Mouse (Mus musculus) midbrain, embryonic 16.5 days (tissue): ENCODE results near the gene Slc4a3. TPM values are rescaled to one million over a fixed set of nuclear protein-coding genes. Genes with fewer than 3 reads are reported as not detected.

ENCODE experiments used
- ATAC-seq: fragments of 200-750 bp; cut with Nextera tagmentation; 2 replicates; pipeline ENCODE4 v1.8.0; 2017; ENCODE audit warnings: moderate TSS enrichment
- H3K27ac ChIP-seq: fragments of 300-500 bp; sonication (generic); 2 replicates; pipeline ENCODE4 v1.5.1; 2014; ENCODE audit warnings: mild to moderate bottlenecking, low read length, mixed read lengths
- H3K27me3 ChIP-seq: fragments of 300-500 bp; sonication (generic); 2 replicates; pipeline ENCODE4 v1.6.1; 2014; ENCODE audit warnings: low read depth, low read length, mixed read lengths; ENCODE audit not compliant: control insufficient read depth, insufficient read depth
- H3K36me3 ChIP-seq: fragments of 300-500 bp; sonication (generic); 2 replicates; pipeline ENCODE4 v1.6.1; 2014; ENCODE audit warnings: mild to moderate bottlenecking, low read length, moderate library complexity, mixed read lengths; ENCODE audit not compliant: control insufficient read depth, insufficient read depth
- H3K4me1 ChIP-seq: fragments of 300-500 bp; sonication (generic); 2 replicates; pipeline ENCODE4 v1.6.1; 2014; ENCODE audit warnings: mild to moderate bottlenecking, low read length, mixed read lengths; ENCODE audit not compliant: control insufficient read depth, insufficient read depth
- H3K4me2 ChIP-seq: fragments of 300-500 bp; sonication (generic); 2 replicates; pipeline ENCODE4 v1.6.1; 2014; ENCODE audit warnings: mild to moderate bottlenecking, low read length, mixed read lengths
- H3K4me3 ChIP-seq: fragments of 300-500 bp; sonication (generic); 2 replicates; pipeline ENCODE4 v1.5.1; 2014; ENCODE audit warnings: low read depth, mild to moderate bottlenecking, low read length, moderate library complexity, mixed read lengths
- H3K9ac ChIP-seq: fragments of 300-500 bp; sonication (generic); 2 replicates; pipeline ENCODE4 v1.6.1; 2014; ENCODE audit warnings: low read depth, low read length, mixed read lengths
- H3K9me3 ChIP-seq: fragments of 300-500 bp; sonication (generic); replicated peaks from 2 replicates; pipeline ENCODE4 v1.6.1; 2014; ENCODE audit warnings: mild to moderate bottlenecking, low read length, mixed read lengths; ENCODE audit not compliant: control insufficient read depth, poor library complexity, severe bottlenecking
- WGBS: fragments of 180-500 bp; shearing (Covaris S2); extraction: QIAGEN DNeasy Blood & Tissue Kit; methylation state at CpG from one replicate; pipeline ENCODE4 v1.1.7; 2014; 5-methylcytosine and 5-hydroxymethylcytosine counted together
- polyA plus RNA-seq: library from polyadenylated mRNA; unstranded; fragments of >200 nt; fragmentation: Nextera tagmentation; extraction: Ambion mirVana; gene quantifications from 2 replicates; pipeline ENCODE4 v1.2.1, GENCODE M21; 2015

The Slc4a3 gene
- polyA plus RNA-seq, 1 experiment from 2014 or later: 83.0 TPM

- no peaks in the 10 kb centered on the region for H3K27me3 ChIP-seq
- H3K4me3 ChIP-seq: no peak overlapping the region
- H3K27ac ChIP-seq: no peak overlapping the region
- no peak for ATAC-seq
- no peak overlapping the region for H3K4me2 ChIP-seq
- no peaks in the 10 kb centered on the region for H3K36me3 ChIP-seq
- H3K9me3 ChIP-seq: no peaks in the 10 kb centered on the region
- 93% methylated on average over 4 of the region's 4 CpGs for WGBS
- H3K4me1 ChIP-seq: peaks cover 11% of the 10 kb centered on the region
- H3K9ac ChIP-seq: no peak overlapping the region
Measured at GRCm38 (mm10) chr1:75518427-75518826, 27.6 kb upstream of the Slc4a3 start.

DNA sequence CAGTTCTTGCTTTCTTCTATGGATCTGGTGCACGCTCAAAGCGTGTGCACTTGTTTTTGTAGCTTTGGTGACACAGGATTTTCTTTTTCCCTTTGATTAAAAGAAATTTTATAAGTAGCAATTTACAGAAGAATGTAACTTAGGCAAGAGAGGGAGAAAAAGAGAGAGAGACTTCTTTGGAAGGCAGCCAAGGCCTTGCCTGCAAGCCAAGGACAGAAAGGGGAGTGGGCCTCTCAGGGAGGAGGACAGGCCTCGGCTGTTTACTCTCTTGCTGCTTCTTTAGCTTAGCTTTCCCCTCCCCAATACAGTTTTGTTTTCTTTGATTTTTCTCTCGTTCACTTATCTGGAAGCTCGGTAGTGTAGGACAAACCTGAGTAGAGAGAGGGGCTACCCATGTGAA is 26.5 kb upstream of the Slc4a3 start:
- ATAC-seq: no peak
- Histone ChIP-seq H3K27ac (no peak overlapping the region), H3K9me3 (no peaks in the 10 kb centered on the region), H3K36me3 (no peaks in the 10 kb centered on the region), H3K9ac (no peak overlapping the region), H3K4me3 (no peak overlapping the region), H3K4me1 (peaks cover 11% of the 10 kb centered on the region), H3K27me3 (no peaks in the 10 kb centered on the region), H3K4me2 (no peak overlapping the region)
- WGBS: 79% methylated on average over 5 of the region's 5 CpGs

DNA sequence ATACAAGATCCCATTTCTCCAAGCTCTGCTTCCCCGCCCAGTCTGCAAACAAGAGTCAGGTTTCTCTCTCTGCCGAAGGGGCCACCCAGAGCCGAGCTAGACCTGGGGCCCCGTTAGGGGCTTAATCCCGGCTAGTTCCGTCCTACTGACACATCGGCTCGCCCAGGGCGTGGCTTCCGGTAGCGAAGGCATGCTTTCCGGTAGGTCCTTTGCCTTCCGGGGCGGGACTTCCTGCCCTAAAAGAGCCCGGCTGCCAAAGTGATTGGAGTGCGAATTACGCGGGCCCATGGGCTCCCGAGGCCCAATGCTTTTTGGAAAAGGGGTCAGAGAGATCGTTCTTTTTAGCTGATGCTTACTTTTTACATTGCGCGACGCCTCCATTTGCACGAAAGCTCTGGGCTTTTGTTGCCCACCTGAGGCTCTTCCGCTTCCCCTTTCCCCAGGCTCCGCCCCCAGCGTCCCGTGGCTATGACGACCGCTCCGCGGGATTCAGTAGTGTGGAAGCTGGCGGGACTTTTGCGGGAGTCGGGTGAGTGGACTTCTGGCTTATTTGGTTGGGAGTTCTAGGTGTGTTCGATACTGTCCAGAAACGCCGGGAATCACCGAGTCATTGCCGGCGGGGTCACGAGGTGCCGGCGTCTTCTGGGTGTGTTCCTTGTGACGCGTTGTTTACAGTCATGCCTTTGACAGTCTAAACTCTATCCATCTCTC is 24.6 kb upstream of the Slc4a3 start, which contains the start of gene Stk11ip:
TSS of gene Stk11ip (plus strand) at position 209 of the 711 bp plus-strand sequence.
- Histone ChIP-seq H3K9ac (peak within 1 kb of the TSS; percentile 67), H3K36me3 (peaks cover 7% of the 10 kb centered on the region), H3K4me1 (peaks cover 11% of the 10 kb centered on the region), H3K9me3 (no peaks in the 10 kb centered on the region), H3K4me3 (peak within 1 kb of the TSS; percentile 74), H3K4me2 (peak within 1 kb of the TSS; percentile 65), H3K27ac (peak within 1 kb of the TSS; percentile 89), H3K27me3 (no peaks in the 10 kb centered on the region)
- whole genome bisulfite sequencing: 0% methylated on average over 46 of the region's 46 CpGs
- ATAC-seq: peak; percentile 97

- Histone ChIP-seq H3K4me2 (no peak overlapping the region), H3K4me3 (no peak overlapping the region), H3K9ac (0 out of 2 replicates have a peak overlapping the region, but pooled peaks have one; percentile 12), H3K27me3 (no peaks in the 10 kb centered on the region), H3K4me1 (peaks cover 11% of the 10 kb centered on the region), H3K9me3 (no peaks in the 10 kb centered on the region), H3K36me3 (peaks cover 23% of the 10 kb centered on the region), H3K27ac (no peak overlapping the region)
- no peak for ATAC-seq
- 96% methylated on average over 7 of the region's 7 CpGs for WGBS
Measured at GRCm38 (mm10) chr1:75524679-75525078, 21.4 kb upstream of the Slc4a3 start.

GRCm38 (mm10) chr1:75530546-75530945 is 15.5 kb upstream of the Slc4a3 start:
- no peak for ATAC-seq
- H3K9ac ChIP-seq: no peak overlapping the region
- no peaks in the 10 kb centered on the region for H3K27me3 ChIP-seq
- no peak overlapping the region for H3K4me3 ChIP-seq
- no peaks in the 10 kb centered on the region for H3K4me1 ChIP-seq
- 86% methylated on average over 4 of the region's 4 CpGs for WGBS
- H3K27ac ChIP-seq: no peak overlapping the region
- no peaks in the 10 kb centered on the region for H3K9me3 ChIP-seq
- H3K4me2 ChIP-seq: no peak overlapping the region
- H3K36me3 ChIP-seq: peaks cover 48% of the 10 kb centered on the region

DNA sequence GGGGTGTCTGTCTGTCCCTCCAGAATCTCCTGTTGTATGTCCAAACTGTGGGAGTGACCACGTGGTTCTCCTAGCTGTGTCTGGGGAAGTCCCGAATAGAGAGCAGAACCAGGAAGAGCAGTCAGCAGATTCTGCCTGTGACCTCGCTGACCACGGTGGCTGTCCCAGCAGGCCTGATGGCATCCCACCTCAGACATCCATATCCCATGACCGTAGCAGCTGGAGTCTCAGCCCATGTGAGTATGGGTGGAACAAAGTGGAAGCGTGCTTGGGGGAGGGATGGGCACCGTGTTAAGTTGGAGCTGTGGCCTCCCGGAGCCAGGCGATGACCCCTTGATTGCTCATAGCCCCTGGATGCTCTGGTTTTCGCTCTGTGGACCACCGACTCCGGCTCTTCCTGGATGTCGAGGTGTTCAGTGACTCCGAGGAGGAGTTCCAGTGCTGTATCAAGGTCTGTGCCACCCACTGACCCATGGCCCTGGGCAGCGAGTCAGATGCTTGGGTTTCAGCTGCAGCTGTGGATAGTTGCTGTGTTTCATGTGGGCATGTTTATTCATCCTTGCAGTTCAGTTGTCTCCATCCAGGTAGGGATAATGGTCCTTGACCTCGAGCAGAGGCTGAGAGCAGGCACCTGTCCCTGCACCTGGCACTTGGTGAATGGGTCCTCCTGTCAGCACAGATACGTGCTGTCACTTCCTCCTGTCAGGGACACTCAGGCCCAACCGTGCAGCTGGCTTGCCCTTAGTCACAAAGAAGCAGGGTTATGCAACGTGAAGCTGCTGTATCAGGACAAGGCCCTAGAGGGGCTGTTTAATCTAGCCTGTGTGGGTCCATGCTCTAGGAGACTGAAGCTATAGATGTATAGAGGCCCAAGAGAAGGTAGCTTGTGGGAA is 13.5 kb upstream of the Slc4a3 start:
- WGBS: 88% methylated on average over 19 of the region's 19 CpGs
- Histone ChIP-seq H3K4me1 (no peaks in the 10 kb centered on the region), H3K36me3 (peaks cover 42% of the 10 kb centered on the region; the same call in 1 of the 2 replicates), H3K27ac (no peak overlapping the region), H3K9me3 (no peaks in the 10 kb centered on the region), H3K4me3 (no peak overlapping the region), H3K9ac (no peak overlapping the region), H3K27me3 (no peaks in the 10 kb centered on the region), H3K4me2 (no peak overlapping the region)
- ATAC-seq: no peak

GRCm38 (mm10) chr1:75533325-75534252 is 12.5 kb upstream of the Slc4a3 start:
- peaks cover 42% of the 10 kb centered on the region; the same call in 1 of the 2 replicates for H3K36me3 ChIP-seq
- no peak overlapping the region for H3K27ac ChIP-seq
- no peak overlapping the region for H3K4me3 ChIP-seq
- H3K4me1 ChIP-seq: no peaks in the 10 kb centered on the region
- no peaks in the 10 kb centered on the region for H3K9me3 ChIP-seq
- 89% methylated on average over 19 of the region's 19 CpGs for WGBS
- H3K4me2 ChIP-seq: no peak overlapping the region
- H3K27me3 ChIP-seq: no peaks in the 10 kb centered on the region
- no peak overlapping the region for H3K9ac ChIP-seq
- no peak for ATAC-seq

GRCm38 (mm10) chr1:75537587-75537986 is 8.5 kb upstream of the Slc4a3 start:
- no peak for ATAC-seq
- no peaks in the 10 kb centered on the region for H3K27me3 ChIP-seq
- H3K36me3 ChIP-seq: peaks cover 22% of the 10 kb centered on the region; the same call in 1 of the 2 replicates
- no peak overlapping the region for H3K4me2 ChIP-seq
- no peaks in the 10 kb centered on the region for H3K4me1 ChIP-seq
- 89% methylated on average over 2 of the region's 2 CpGs for WGBS
- no peak overlapping the region for H3K27ac ChIP-seq
- H3K9ac ChIP-seq: no peak overlapping the region
- no peak overlapping the region for H3K4me3 ChIP-seq
- no peaks in the 10 kb centered on the region for H3K9me3 ChIP-seq
